Mouse (Mus musculus) common myeloid progenitor, adult 5-6 weeks (primary cell): Measurements from ENCODE around the gene Aoc3. TPM values are rescaled to one million over a fixed set of nuclear protein-coding genes. Genes with fewer than 3 reads are reported as not detected.
"Not testable (repeated sequence)": the region's sequence is repeated elsewhere in the genome, so short reads cannot be mapped to it uniquely, and the experiment has no call there.

Source experiments
- ATAC-seq: replicated peaks from 2 replicates; pipeline ENCODE4 v1.8.0; 2016; ENCODE audit warnings: low read depth, mild to moderate bottlenecking, moderate TSS enrichment, inconsistent platforms; ENCODE audit not compliant: poor library complexity, severe bottlenecking
- total RNA-seq: library from RNA; stranded (forward); fragments of 200-1000, 187-1606 nt; gene quantifications from 2 replicates; pipeline ENCODE4 v1.2.3, GENCODE M21; 2017

Gene Aoc3
- total RNA-seq, 1 experiment from 2014 or later = under 0.01 TPM

- ATAC-seq = no peak
Observed at GRCm38 (mm10) chr11:101326147-101326546, 4.3 kb upstream of the Aoc3 start.

DNA sequence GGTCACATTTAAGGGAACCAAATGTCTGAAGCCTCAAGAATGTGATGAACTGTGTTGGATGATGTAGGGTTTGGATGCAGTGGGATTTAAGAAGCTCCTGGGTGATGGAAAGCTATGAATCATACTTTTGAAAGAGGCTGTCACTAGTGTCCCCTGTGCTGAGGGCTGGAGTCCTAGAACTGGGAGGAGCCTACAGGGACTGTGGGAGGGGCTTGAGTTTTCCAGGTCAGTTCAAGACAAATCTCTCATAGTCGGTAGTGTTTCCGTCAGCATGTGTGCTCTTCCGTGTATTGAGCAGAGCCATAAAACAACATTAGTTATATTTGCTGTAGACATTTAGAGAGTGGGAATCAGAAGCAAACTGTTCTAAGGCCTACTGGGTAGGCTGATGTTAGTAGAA lies 3.1 kb upstream of the Aoc3 start:
- no peak for ATAC-seq

- no peak for ATAC-seq
Observed at GRCm38 (mm10) chr11:101328941-101329635, 1.3 kb upstream of the Aoc3 start.

DNA sequence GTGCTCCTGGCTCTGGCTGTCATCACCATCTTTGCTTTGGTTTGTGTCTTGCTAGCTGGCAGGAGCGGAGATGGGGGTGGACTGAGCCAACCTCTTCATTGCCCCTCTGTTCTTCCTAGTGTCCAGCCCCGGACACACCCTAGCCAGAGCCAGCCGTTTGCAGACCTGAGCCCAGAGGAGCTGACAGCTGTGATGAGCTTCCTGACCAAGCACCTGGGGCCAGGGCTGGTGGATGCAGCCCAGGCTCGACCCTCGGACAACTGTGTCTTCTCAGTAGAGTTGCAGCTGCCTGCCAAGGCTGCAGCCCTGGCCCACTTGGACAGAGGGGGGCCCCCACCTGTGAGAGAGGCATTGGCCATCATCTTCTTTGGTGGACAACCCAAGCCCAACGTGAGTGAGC lies 556 bp downstream of the Aoc3 start:
- ATAC-seq = not testable (repeated sequence)

DNA sequence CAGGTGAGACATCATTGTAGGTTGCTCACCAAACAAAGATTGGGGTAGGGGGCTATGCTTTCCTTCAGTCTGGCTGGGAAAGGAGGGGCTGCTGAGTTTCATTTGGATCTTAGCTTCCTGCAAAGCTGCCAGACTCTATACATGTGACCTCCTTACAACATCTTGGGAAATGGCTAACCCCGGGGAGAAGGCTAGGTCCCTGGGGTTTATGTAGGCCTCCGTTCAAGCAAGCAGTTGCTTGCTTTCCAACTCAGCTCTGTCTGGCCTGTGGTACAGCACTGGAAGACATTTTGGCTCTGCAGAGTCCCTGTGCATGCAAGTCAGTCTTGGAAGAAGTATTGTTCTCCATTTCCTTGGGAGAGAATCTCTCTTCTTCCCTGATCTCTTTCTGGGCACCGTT lies 2.1 kb downstream of the Aoc3 start:
- ATAC-seq = no peak

- ATAC-seq = no peak
Observed at GRCm38 (mm10) chr11:101334023-101334422, 3.6 kb downstream of the Aoc3 start.

DNA sequence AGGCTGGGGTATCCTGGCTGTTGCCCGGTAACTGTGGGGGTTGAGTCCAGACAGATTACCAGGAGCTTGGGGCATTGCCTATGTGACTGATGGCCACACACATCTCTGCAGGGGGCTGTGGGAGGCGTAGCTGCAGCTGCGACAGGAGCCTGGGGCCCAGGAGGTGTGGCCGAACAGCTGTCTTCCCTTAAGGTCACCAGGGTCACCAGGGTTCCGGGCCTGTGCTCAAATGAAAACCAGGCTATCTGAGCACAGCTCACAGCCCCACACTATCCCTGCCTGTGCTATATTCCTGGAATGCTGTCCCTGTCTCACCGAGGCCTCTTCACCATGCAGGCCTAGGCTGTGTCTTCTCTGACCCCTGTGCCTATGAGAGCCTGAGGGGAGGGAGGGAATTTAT lies 4.1 kb downstream of the Aoc3 start:
- no peak for ATAC-seq

GRCm38 (mm10) chr11:101335685-101336084 lies 5.3 kb downstream of the Aoc3 start:
- no peak for ATAC-seq

DNA sequence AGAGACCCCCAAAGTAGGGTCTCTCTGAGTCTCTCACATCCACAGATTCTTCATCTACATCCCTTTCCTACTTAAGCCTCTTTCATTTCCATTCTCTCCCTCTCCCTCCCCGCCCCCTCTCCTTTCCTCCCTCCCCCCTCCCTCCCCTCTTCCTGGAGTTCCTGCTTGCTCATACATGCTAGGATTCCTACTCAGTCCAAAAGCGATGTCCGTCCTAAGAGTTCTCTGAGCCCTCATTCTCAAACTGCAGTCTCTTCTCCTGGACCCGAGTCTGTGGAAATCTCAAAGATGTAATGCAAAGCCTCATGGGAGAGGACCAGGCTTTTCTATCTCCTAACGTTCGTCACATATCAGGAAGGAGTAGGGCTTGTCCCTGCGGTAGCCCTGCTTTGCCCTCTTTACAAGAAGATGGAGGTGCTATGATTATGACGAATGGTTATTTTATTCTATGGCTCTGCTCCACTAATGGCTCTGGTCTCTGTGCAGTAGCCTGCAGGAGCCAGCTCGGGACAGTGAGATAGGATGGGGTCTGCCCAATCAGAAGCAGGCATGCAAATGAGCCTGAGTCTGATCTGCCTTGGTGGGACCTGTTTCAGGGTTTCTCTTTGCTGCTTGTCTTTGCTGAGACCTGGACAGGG lies 7.8 kb downstream of the Aoc3 start:
- peak; percentile 90 for ATAC-seq

DNA sequence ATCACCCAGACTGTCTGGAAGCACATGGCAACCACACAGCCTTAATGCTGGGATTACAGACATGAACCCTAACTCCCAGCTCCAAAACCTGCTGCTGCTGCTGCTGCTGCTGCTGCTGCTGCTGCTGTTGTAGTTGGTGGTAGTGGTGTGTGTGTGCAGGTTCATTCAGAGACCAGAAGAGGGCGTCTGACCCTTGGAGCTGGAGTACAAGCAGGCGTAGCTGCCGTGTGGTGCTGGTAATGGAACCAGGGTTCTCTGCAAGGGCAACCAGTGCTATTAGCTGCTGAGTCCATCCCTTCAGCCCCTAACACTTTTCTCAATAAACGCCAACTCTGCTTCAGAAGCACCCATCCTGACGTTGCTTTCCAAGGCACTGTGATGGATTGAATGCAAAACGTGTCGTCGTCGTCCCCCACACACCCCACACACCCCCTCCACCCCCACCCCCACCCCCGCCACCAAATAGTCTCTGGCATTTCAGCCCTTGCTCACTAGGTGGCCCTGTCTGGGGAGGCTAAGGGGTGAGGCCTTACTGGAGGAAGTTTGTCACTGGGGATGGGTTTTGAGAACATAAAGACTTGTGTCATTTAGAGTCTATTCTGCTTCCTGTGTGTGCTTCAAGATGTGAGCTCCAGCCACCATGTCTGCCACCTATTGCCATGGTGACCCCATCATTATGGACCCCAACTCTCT lies 16.8 kb downstream of the Aoc3 start:
- ATAC-seq = no peak

GRCm38 (mm10) chr11:101348774-101349173 lies 18.4 kb downstream of the Aoc3 start:
- ATAC-seq = no peak

DNA sequence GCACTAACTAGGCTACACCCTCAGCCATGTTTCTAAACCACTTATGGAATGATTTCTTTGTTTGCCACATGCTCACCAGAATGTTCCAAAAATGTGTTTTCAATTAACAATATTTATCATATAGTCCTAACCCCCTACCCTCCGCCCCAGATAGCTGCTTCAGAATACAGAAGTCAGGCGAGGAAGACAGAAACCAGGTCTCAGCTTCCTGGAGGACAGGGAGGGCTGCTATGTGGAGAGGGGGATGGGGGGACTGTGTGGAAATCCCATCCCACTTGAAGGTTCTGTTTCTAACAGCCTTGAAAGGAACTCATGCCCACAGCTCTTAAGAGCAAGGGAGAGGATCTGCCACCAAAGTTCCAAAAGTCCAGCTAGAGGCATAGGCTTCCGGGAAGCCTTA lies 18.8 kb downstream of the Aoc3 start:
- ATAC-seq = no peak

DNA sequence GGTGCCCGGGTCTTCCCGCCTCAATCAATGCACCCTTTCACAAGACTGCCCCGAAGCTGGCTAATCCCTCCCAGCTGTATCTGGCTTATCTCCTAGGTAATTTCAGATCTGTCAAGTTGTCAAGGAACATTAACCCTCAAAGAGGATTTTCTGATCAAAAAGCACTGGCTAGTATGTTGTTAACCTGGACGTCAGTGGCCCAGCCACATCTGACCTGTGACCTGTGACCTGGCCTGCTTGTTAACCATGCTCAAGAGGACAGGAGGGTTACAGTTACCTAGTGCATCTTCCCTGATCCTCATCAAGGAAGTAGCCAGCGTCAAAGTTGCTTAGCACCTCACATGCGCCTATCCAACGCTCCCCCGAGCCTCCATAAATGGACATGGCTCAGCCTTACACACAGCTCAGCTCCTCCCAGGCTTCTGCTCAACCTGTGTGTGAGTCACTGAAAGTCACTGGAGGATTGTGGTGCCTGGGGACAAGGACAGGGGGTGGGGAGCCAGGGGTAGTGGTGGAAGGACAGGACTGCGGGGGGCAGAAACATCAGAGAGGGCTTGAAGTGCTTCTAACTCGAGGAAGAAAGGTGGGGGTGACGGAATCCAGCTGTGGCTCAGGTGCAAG lies 20.8 kb downstream of the Aoc3 start:
- ATAC-seq = no peak

GRCm38 (mm10) chr11:101351721-101352111 lies 21.3 kb downstream of the Aoc3 start:
- ATAC-seq = no peak

DNA sequence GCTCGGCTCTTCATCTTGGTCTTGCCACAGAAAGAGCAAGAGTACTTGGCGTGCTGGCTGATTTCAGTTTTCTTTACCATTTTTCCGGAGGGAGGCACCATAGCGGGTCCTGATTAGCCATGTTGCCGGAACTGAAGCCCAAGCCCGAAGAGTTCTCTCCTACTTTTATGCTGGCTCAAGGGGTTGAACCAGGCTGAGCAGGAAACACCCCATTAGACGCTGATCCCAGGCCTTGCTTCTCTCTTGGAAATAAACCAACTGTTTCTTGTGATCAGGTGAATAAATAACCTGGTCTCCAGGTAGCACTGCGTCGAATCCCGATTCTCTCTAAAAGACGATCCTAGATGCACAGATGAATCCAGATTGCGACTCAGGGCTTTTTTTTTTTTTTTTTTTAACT lies 23.0 kb downstream of the Aoc3 start:
- ATAC-seq = no peak

DNA sequence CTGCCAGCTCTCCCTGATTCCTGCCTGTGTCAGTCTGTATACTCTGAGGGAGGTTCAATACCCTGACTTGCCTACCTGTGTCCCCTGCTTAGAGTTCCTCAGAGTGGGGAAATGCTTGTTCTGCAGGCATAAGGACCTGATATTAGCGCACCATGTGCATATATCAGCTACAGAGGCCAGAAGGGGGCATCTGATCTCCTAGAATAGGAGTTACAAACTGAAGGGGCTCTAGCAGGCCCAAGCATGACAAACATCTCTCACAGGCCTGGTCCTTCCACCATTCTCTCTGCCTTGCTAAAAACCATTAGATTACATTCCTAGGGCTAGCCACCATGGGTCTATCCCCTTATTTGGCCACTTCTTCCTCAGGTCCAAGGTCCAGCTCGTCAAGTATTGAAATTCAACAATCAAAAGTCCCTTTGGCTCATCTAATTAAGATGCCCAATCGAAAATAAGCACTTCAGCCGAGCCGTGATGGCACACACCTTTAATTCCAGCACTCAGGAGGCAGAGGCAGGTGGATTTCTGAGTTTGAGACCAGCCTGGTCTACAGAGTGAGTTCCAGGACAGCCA lies 24.1 kb downstream of the Aoc3 start:
- ATAC-seq = no peak

- ATAC-seq = no peak
Observed at GRCm38 (mm10) chr11:101355916-101356315, 25.5 kb downstream of the Aoc3 start.

DNA sequence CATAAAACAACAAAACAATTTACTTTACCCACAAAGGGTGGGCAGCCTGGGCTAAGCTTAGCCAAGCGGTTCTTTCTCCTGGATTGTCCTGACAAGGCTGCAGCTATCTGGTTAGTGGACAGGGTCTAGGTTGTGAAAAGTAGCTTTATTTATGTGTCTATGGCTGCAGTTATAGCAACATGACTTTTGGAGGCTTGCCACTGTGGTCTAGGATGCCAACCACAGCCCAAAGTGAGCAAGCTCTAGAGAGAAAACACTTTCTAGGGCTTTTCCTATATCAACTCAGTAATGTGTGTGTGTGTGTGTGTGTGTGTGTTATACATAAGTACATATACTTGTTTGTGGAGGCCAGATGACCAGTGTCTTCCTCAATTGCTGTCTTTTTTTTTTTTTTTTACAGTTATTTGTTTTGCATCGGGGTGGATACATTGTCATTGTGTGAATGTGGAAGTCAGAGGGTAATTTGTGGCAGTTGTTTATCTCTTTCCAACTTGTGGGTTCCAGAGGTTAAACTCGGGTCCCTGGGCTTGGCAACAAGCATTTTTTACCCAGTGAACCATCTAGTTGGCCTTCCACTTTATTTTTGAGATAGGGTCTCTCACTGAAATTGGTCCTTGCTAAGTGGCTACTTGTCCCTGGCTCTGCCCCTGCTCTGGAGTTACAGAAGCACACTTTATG lies 27.2 kb downstream of the Aoc3 start:
- peak; percentile 79 for ATAC-seq

- ATAC-seq = no peak
Observed at GRCm38 (mm10) chr11:101359776-101360175, 29.4 kb downstream of the Aoc3 start.

DNA sequence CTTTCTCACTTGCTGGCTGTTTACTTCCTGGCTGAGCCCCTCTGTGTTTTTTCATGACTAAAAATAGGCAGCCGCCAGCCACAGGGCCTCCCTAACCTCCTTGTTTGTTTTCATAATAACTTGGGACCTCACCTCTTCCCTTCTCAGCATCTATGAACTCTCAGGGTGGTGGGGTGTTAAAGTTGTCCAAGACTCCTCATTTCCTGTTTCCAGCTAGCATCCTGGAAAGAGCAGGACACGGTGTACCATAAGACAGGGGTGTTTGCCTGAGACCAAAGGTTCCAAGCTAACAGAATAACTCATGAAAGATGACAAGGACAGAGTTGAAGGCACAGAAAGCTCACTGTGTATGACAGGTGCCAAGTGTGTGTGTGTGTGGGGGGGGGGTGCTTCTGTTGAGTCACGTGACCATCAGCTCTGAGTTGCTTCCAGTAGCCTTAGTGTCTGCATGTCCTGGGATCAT lies 30.3 kb downstream of the Aoc3 start:
- ATAC-seq = no peak
